Mouse (Mus musculus) megakaryocyte, embryonic 14.5 days (primary cell): Measurements from ENCODE around the gene Fbxl5.

Experiments
- FLI1 ChIP-seq: IDR thresholded peaks from 2 replicates; pipeline ENCODE4 v1.6.1; 2012; ENCODE audit warnings: low read length, inconsistent platforms, mixed read lengths
- GATA1 ChIP-seq: IDR thresholded peaks from 3 replicates; pipeline ENCODE4 v1.6.1; 2012; ENCODE audit warnings: mixed read lengths, low read length, inconsistent platforms, borderline replicate concordance

- TF ChIP-seq GATA1 (no peak), FLI1 (no peak)
These were observed 29.1 kb downstream of the Fbxl5 start for GRCm38 (mm10) chr5:43792354-43792753.
